Mouse (Mus musculus) CH12.LX (cell line): ENCODE measurements at regions not wholly inside any gene's neighbourhood (a gene's known extent, or its start where the extent isn't known, plus 50 kb on each side); places are given as distances from the start of the nearest gene placed in this dataset.

Source experiments
- CTCF ChIP-seq, 2 experiments: IDR thresholded peaks in 1 of 2; conservative IDR thresholded peaks in 1 of 2; 2 replicates each; pipeline ENCODE4 v1.5.1; 2011 to 2012; ENCODE audit warnings: low read depth in 2 of 2, low read length in 2 of 2, improper control_type of control experiment in 1 of 2, inconsistent platforms in 1 of 2, mild to moderate bottlenecking in 1 of 2, moderate library complexity in 1 of 2
- EP300 ChIP-seq: IDR thresholded peaks from 2 replicates; pipeline ENCODE4 v1.6.1; 2011; ENCODE audit warnings: low read length, improper control_type of control experiment
- MAX ChIP-seq: IDR thresholded peaks from 2 replicates; pipeline ENCODE4 v1.6.1; 2011; ENCODE audit warnings: low read length, improper control_type of control experiment
- TCF12 ChIP-seq: IDR thresholded peaks from 2 replicates; pipeline ENCODE4 v1.6.1; 2014; ENCODE audit warnings: low read depth, mild to moderate bottlenecking, inconsistent platforms, low read length, improper control_type of control experiment

DNA sequence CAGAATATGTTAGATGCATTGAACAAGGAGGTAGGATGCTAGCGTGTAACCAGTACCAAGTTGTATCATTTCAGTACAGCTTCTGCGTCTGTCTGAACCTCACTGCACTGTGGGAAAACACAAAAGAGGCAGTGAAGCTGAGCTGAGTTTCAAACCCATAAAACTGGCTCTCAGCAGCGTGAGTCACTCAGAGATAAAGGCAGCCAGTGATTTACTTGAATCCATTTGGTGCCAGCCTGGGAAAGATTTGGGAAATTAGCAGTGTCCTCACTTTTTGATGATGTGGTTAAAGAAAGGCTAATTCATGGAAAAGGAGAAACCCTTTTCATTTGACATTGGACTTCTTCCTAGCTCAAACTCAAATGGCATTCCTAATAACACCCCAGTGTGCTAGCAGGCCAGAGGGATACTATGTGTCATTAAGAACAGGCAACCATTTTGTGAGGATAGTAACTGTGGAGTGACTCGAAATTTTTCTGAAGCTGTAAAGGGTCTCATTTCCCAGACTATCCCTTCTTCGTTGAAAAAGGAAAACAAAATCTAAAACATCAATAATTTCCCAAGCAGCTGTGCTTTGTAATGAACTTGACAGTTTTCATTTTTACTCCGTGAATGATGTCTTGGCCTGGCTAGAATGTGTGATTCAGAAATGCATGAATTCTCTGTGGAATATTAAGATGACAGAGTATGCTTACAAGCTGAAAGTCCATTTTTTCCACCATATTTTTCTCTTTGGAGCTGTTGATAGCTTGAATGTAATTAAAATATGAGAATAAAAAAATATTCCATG lies 85.8 kb upstream of the Cerkl start:
- TF ChIP-seq TCF12 (no peak), CTCF (conservative IDR thresholded peaks at IDR 0.05 in 1 of 2, IDR thresholded peaks at IDR 0.05 in 1 of 2; ENCODE audit: low read depth in 2 of 2, low read length in 2 of 2) (no peak), EP300 (no peak), MAX (no peak)
